Mouse (Mus musculus) myocyte (in vitro differentiated cells): Measurements from ENCODE around the gene Arl16.

Experiments
- CEBPB ChIP-seq: IDR thresholded peaks from 2 replicates; pipeline ENCODE4 v1.6.1; 2011; ENCODE audit warnings: mild to moderate bottlenecking, moderate library complexity; ENCODE audit not compliant: poor library complexity, insufficient read depth, severe bottlenecking
- E2F4 ChIP-seq: IDR thresholded peaks from one replicate; pipeline ENCODE4 v1.6.1; 2011; ENCODE audit warnings: mild to moderate bottlenecking, control low read depth, moderate library complexity; ENCODE audit not compliant: insufficient read depth
- MAX ChIP-seq: IDR thresholded peaks from one replicate; pipeline ENCODE4 v1.6.1; 2011; ENCODE audit warnings: low read depth, mild to moderate bottlenecking, control low read depth
- MYOD1 ChIP-seq, 3 experiments: IDR thresholded peaks; one replicate each; pipeline ENCODE4 v1.6.1; 2011; ENCODE audit warnings: control low read depth in 2 of 3, low read depth in 2 of 3, mild to moderate bottlenecking in 2 of 3, moderate library complexity in 1 of 3; ENCODE audit not compliant: insufficient read length in 2 of 3, control insufficient read depth in 1 of 3
- MYOG ChIP-seq, 3 experiments: IDR thresholded peaks; one replicate each; pipeline ENCODE4 v1.6.1; 2011; ENCODE audit warnings: control low read depth in 2 of 3, low read depth in 2 of 3, mild to moderate bottlenecking in 2 of 3; ENCODE audit not compliant: insufficient read length in 2 of 3, control insufficient read depth in 1 of 3, insufficient read depth in 1 of 3
- POLR2A ChIP-seq: IDR thresholded peaks from one replicate; pipeline ENCODE4 v1.6.1; 2011; ENCODE audit warnings: low read depth, mild to moderate bottlenecking, control low read depth, moderate library complexity; ENCODE audit not compliant: insufficient read length
- POLR2AphosphoS2 ChIP-seq: IDR thresholded peaks from one replicate; pipeline ENCODE4 v1.6.1; 2011; ENCODE audit warnings: low read depth, control low read depth; ENCODE audit not compliant: insufficient read length
- TCF12 ChIP-seq: IDR thresholded peaks from one replicate; pipeline ENCODE4 v1.6.1; 2011; ENCODE audit warnings: mild to moderate bottlenecking, control low read depth; ENCODE audit not compliant: poor library complexity, insufficient read depth, severe bottlenecking
- USF1 ChIP-seq: IDR thresholded peaks from one replicate; pipeline ENCODE4 v1.6.1; 2011; ENCODE audit warnings: low read depth, mild to moderate bottlenecking, control low read depth, moderate library complexity

DNA sequence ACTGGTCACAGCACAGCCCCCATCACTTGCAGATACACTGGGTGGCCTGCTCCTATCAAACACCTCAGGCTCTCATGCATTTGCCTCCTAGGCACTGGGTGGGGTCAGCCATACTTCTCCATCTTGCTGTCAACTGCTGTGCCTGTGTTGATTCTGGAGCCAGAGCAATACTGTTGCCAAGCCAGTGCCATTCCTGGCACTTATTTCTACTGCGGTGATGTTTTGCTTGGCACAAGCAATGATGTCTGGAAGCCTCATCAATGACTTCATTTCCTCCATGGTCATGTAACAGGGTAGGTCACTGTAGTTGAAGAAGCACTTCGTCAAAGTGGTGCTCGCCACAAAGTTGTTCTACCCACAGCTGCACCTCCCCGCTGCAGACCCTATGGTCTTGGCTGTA is 1.9 kb downstream of the Arl16 start:
- TF ChIP-seq POLR2A: no peak
- no peak for TF ChIP-seq MAX
- no peak for TF ChIP-seq MYOD1 (IDR thresholded peaks at IDR 0.05; ENCODE audit: control insufficient read depth in 1 of 3, insufficient read length in 2 of 3, low read depth in 2 of 3)
- TF ChIP-seq CEBPB: no peak
- no peak for TF ChIP-seq POLR2AphosphoS2
- no peak for TF ChIP-seq TCF12
- TF ChIP-seq USF1: no peak
- no peak for TF ChIP-seq MYOG (IDR thresholded peaks at IDR 0.05; ENCODE audit: control insufficient read depth in 1 of 3, insufficient read depth in 1 of 3, insufficient read length in 2 of 3, low read depth in 2 of 3)
- TF ChIP-seq E2F4: no peak
